ENCODE assay signal across 8 mouse cellular contexts in the genomic region with DNA sequence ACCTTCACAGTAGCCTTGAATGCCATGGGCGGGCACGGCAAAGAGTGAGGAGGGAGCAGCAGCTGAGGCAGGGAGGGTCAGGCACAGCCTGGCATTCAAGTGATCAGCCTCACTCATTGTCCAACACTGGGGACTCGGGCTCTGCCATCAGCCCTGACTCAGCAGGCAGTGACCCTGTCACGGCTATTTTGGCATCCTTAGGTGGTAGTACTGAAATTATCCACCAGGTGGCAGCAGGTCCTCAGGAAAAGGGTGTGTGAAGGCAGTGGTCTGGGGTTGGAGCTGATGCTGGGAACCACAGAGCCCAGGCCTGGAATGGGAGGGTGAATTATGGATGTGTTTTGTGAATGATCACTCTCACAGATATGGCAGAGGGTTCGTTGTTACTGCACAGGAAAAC. TPM values are rescaled to one million over a fixed set of nuclear protein-coding genes. Genes with fewer than 3 reads are reported as not detected.
DNase-seq lines count a peak whose midpoint lies in the region; ATAC-seq lines count a peak whose summit lies in the region.

No protein-coding gene starts in this region.

- H3K4me3 ChIP-seq in heart, embryonic 12.5 days = no peak overlapping the region
- no peak overlapping the region for H3K4me3 ChIP-seq in embryonic facial prominence, embryonic 11.5 days (ENCODE audit: low read depth, low read length)
- no peak overlapping the region for H3K4me3 ChIP-seq in kidney, embryonic 15.5 days (replicated peaks)
- no peak overlapping the region for H3K4me3 ChIP-seq in limb, embryonic 15.5 days

- H3K27me3 ChIP-seq in heart, embryonic 12.5 days (replicated peaks) = no peaks in the 10 kb centered on the region; the same call in 1 of the 2 replicates
- H3K27me3 ChIP-seq in embryonic facial prominence, embryonic 11.5 days (ENCODE audit: control insufficient read depth, insufficient read depth, low read length) = no peaks in the 10 kb centered on the region
- H3K27me3 ChIP-seq in kidney, embryonic 15.5 days = 0 out of 2 replicates have a peak, but pooled peaks cover 4% of the 10 kb centered on the region
- 0 out of 2 replicates have a peak, but pooled peaks cover 9% of the 10 kb centered on the region for H3K27me3 ChIP-seq in limb, embryonic 15.5 days

- no peaks in the 10 kb centered on the region for H3K36me3 ChIP-seq in heart, embryonic 12.5 days
- H3K36me3 ChIP-seq in embryonic facial prominence, embryonic 11.5 days (replicated peaks; ENCODE audit: control insufficient read depth, insufficient read depth, low read depth, low read length) = no peaks in the 10 kb centered on the region
- H3K36me3 ChIP-seq in kidney, embryonic 15.5 days = no peaks in the 10 kb centered on the region
- H3K36me3 ChIP-seq in limb, embryonic 15.5 days = no peaks in the 10 kb centered on the region

- no peak overlapping the region for H3K4me2 ChIP-seq in heart, embryonic 12.5 days
- H3K4me2 ChIP-seq in embryonic facial prominence, embryonic 11.5 days (ENCODE audit: low read depth, low read length) = no peak overlapping the region
- H3K4me2 ChIP-seq in kidney, embryonic 15.5 days = no peak overlapping the region
- no peak overlapping the region for H3K4me2 ChIP-seq in limb, embryonic 15.5 days

- H3K9me3 ChIP-seq in heart, embryonic 12.5 days (replicated peaks) = no peaks in the 10 kb centered on the region
- no peaks in the 10 kb centered on the region for H3K9me3 ChIP-seq in embryonic facial prominence, embryonic 11.5 days (replicated peaks; ENCODE audit: control insufficient read depth, low read length)
- no peaks in the 10 kb centered on the region for H3K9me3 ChIP-seq in kidney, embryonic 15.5 days (replicated peaks)
- H3K9me3 ChIP-seq in limb, embryonic 15.5 days = no peaks in the 10 kb centered on the region

- peaks cover 8% of the 10 kb centered on the region for H3K4me1 ChIP-seq in heart, embryonic 12.5 days (replicated peaks)
- peaks cover under 1% of the 10 kb centered on the region; the same call in 1 of the 2 replicates for H3K4me1 ChIP-seq in embryonic facial prominence, embryonic 11.5 days (ENCODE audit: control insufficient read depth, insufficient read depth, low read length)
- peaks cover 12% of the 10 kb centered on the region for H3K4me1 ChIP-seq in kidney, embryonic 15.5 days
- peaks cover 9% of the 10 kb centered on the region for H3K4me1 ChIP-seq in limb, embryonic 15.5 days

- no peak overlapping the region for H3K9ac ChIP-seq in heart, embryonic 12.5 days
- no peak overlapping the region for H3K9ac ChIP-seq in embryonic facial prominence, embryonic 11.5 days (replicated peaks; ENCODE audit: low read length)
- no peak overlapping the region for H3K9ac ChIP-seq in kidney, embryonic 15.5 days
- no peak overlapping the region for H3K9ac ChIP-seq in limb, embryonic 15.5 days

- WGBS in heart, embryonic 12.5 days = 19% methylated on average over 5 of the region's 5 CpGs
- 6% methylated on average over 5 of the region's 5 CpGs for WGBS in embryonic facial prominence, embryonic 11.5 days
- 11% methylated on average over 5 of the region's 5 CpGs for WGBS in kidney, embryonic 15.5 days
- WGBS in limb, embryonic 15.5 days = 12% methylated on average over 5 of the region's 5 CpGs

- ATAC-seq in heart, embryonic 12.5 days (ENCODE audit: insufficient number of reproducible peaks, low FRiP score) = no peak; the same call in 1 of the 2 replicates
- ATAC-seq in embryonic facial prominence, embryonic 11.5 days (replicated peaks; ENCODE audit: insufficient number of reproducible peaks, low FRiP score, low TSS enrichment, low read depth) = peak; percentile 45
- peak; percentile 44 for ATAC-seq in kidney, embryonic 15.5 days (replicated peaks; ENCODE audit: low FRiP score)
- peak; percentile 35; the same call in 1 of the 2 replicates for ATAC-seq in limb, embryonic 15.5 days (ENCODE audit: insufficient number of reproducible peaks, low FRiP score, low TSS enrichment, low read depth)

- H3K27ac ChIP-seq in heart, embryonic 12.5 days (ENCODE audit: poor library complexity, severe bottlenecking) = no peak overlapping the region
- H3K27ac ChIP-seq in embryonic facial prominence, embryonic 11.5 days (replicated peaks; ENCODE audit: low read depth, low read length) = no peak overlapping the region
- no peak overlapping the region for H3K27ac ChIP-seq in kidney, embryonic 15.5 days
- H3K27ac ChIP-seq in limb, embryonic 15.5 days = no peak overlapping the region

- peak; percentile 98 for DNase-seq in heart, adult 11 months
- peak; percentile 92 for DNase-seq in embryonic facial prominence, embryonic 11.5 days (ENCODE audit: low spot score)
- peak; percentile 92 for DNase-seq in heart, adult 8-10 months (ENCODE audit: low spot score)
- DNase-seq in monocyte, adult 2 months (ENCODE audit: low read depth in 1 of 2, low spot score in 2 of 2) = peak; percentile 62 to 81
- DNase-seq in spleen, postnatal 36 days (ENCODE audit: low spot score in 2 of 2) = peak; percentile 57 to 69

RNA-seq across cellular contexts. Expression of a gene that starts 4.3 kb away (rescaled TPM):
- polyA plus RNA-seq in heart, embryonic 12.5 days (2016; fragmentation: Nextera tagmentation; extraction: Ambion mirVana) = 33.8 and 37.6 TPM in 2 replicates
- polyA plus RNA-seq in embryonic facial prominence, embryonic 11.5 days (2014; fragmentation: Nextera tagmentation; extraction: Ambion mirVana) = 17.2 and 18.0 TPM in 2 replicates
- 10 to 100 TPM; 23.5 to 29.8 (median 27.3) TPM for total RNA-seq in heart, adult 8-10 months (2022)
- polyA plus RNA-seq in kidney, embryonic 15.5 days (2015; fragmentation: Nextera tagmentation; extraction: Ambion mirVana) = 45.5 and 49.8 TPM in 2 replicates
- polyA plus RNA-seq in limb, embryonic 15.5 days (2015; fragmentation: Nextera tagmentation; extraction: Ambion mirVana) = 43.8 and 45.8 TPM in 2 replicates

RNA-seq across cellular contexts. Expression of a gene that starts 4.5 kb away (rescaled TPM):
- polyA plus RNA-seq in heart, embryonic 12.5 days (2016; fragmentation: Nextera tagmentation; extraction: Ambion mirVana) = 0.49 and 1.0 TPM in 2 replicates
- 0.32 and 0.41 TPM in 2 replicates for polyA plus RNA-seq in embryonic facial prominence, embryonic 11.5 days (2014; fragmentation: Nextera tagmentation; extraction: Ambion mirVana)
- 1 to 10 TPM in 3 of 4 experiments, under 1 TPM in 1; 0.63 to 1.5 (median 1.1) TPM for total RNA-seq in heart, adult 8-10 months (2022)
- polyA plus RNA-seq in kidney, embryonic 15.5 days (2015; fragmentation: Nextera tagmentation; extraction: Ambion mirVana) = 0.67 and 0.74 TPM in 2 replicates
- polyA plus RNA-seq in limb, embryonic 15.5 days (2015; fragmentation: Nextera tagmentation; extraction: Ambion mirVana) = 1.1 and 1.2 TPM in 2 replicates

RNA-seq across cellular contexts. Expression of a gene that starts 29.9 kb away (rescaled TPM):
- 0.36 and 0.65 TPM in 2 replicates for polyA plus RNA-seq in heart, embryonic 12.5 days (2016; fragmentation: Nextera tagmentation; extraction: Ambion mirVana)
- polyA plus RNA-seq in embryonic facial prominence, embryonic 11.5 days (2014; fragmentation: Nextera tagmentation; extraction: Ambion mirVana) = 0.28 TPM in 1 of 2 replicates, not detected in the other
- total RNA-seq in heart, adult 8-10 months (2022) = under 1 TPM; 0.46 to 0.78 (median 0.59) TPM
- polyA plus RNA-seq in kidney, embryonic 15.5 days (2015; fragmentation: Nextera tagmentation; extraction: Ambion mirVana) = 0.12 and 0.26 TPM in 2 replicates
- polyA plus RNA-seq in limb, embryonic 15.5 days (2015; fragmentation: Nextera tagmentation; extraction: Ambion mirVana) = 0.12 and 0.36 TPM in 2 replicates

RNA-seq across cellular contexts. Expression of a gene that starts 59.6 kb away (rescaled TPM):
- 0.28 and 0.44 TPM in 2 replicates for polyA plus RNA-seq in heart, embryonic 12.5 days (2016; fragmentation: Nextera tagmentation; extraction: Ambion mirVana)
- polyA plus RNA-seq in embryonic facial prominence, embryonic 11.5 days (2014; fragmentation: Nextera tagmentation; extraction: Ambion mirVana) = 11.6 and 12.2 TPM in 2 replicates
- total RNA-seq in heart, adult 8-10 months (2022) = 1 to 10 TPM in 2 of 4 experiments, under 1 TPM in 2; 0.55 to 1.7 (median 0.94) TPM
- polyA plus RNA-seq in kidney, embryonic 15.5 days (2015; fragmentation: Nextera tagmentation; extraction: Ambion mirVana) = 0.40 and 0.96 TPM in 2 replicates
- 4.2 and 5.2 TPM in 2 replicates for polyA plus RNA-seq in limb, embryonic 15.5 days (2015; fragmentation: Nextera tagmentation; extraction: Ambion mirVana)
